Mouse (Mus musculus) c-Kit-positive CD71-positive TER-119-negative erythroid progenitor cells, embryonic 14.5 days (primary cell): ENCODE measurements at regions not wholly inside any gene's neighbourhood (a gene's known extent, or its start where the extent isn't known, plus 50 kb on each side); places are given as distances from the start of the nearest gene placed in this dataset.

Experiments used
- DNase-seq: peaks from one replicate; pipeline ENCODE4 v3.0.0-alpha.2; 2013; ENCODE audit warnings: low read depth

DNA sequence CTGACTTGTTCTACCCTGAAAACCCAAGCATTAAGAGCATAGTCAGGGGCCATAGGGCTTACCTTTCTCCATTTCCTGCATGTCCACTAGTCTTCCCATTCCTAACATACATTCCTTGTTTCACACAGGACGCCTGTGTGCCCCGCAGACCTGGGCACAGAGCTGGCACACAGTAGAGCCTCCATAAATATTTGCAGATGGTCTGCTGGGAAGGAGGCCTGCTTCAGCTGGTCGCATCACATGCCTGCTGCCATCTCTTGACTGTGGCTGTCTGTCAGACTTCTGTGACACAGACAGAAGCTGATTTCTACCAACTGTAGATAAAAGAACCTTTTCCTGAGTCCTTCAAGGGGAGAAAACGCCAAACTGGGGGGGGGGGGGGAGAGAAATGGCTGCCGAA is 62.8 kb upstream of the Ctnnb1 start:
- DNase-seq = no peak

DNA sequence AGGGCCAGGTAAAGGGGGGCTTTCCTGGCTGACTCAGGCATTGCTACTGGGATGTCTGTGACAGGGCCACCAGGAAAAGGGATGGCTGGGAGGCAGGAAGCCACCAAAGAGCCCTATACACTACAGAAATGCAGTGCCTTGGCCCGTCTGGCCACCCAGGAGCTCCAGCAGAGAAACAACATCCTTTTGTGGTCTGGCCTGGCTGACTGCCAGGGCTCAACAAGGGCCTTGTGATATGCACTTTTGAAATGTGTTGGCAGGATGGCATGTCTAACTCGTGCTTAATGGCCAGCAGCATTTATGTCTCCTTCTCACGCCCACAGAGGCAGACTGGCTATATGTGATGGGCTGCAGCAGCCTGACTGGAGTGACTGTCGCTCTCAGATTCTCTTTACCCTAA is 62.3 kb upstream of the Ctnnb1 start:
- no peak for DNase-seq

DNA sequence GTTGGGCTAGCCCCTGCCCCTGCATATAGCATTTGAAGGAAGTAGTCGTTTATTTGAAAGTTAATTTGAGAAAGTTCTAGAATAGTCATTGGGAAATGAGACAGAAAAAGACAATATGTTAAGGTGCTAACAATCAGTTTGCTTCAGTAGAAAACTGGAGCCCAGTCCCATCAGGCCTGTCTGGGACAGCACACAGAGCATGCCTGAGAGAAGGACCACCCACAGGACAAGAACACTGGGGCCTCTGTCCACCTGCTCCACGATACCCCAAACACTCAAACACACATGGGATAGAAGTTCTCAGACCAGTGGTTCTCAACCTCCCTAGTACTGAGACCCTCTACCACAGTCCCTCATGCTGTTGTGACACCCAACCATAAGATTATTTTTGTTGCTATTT is 61.2 kb upstream of the Ctnnb1 start:
- no peak for DNase-seq

DNA sequence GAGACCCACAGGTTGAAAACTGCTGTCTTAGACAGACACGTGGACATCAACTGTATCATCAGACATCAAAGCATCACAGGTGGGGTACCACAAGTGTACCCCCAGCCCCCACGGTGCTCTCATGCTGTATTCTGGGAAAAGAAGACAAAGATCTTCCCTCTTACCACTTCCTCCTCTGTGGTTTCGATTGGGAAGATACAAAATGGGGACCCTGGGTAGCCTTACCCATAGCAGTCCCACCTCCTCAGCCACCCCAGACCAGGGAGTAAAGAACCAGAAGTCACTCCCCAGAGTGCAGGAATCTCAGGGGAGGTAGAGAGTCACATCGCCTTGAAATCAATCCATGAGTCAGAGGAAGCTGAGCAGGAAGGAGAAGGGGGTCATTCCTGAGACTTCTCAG is 60.7 kb upstream of the Ctnnb1 start:
- no peak for DNase-seq

DNA sequence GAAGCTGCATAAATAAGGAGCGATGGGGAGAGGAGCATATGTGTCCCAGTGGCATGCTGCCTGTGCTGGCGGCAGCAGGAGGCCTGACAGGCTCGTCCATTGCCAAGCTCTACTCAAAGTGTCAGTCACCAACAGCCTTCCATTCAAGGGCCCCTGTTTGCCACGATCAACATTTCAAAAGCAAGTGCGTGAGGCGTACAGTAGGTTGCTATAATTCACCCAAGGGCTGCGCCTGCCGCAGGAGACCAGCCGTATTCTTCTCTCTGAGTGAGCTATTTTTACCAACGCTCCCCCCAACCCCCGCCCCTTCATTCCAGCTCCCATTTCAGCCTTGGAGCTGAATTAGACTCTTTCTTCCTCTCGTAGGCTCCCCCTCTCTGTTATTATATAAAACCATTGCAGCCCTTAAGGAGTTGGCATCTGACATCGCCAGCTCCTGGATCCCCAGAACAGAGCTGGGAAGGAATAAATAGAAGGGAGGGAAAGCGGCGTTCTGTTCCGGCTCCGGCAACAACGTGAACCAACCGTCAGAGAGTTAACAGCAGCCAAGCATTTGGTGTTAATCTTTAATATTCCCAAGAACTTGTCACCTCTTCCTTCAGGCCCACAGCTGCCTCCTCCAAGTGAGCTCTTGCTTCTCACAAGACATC is 59.5 kb upstream of the Ctnnb1 start:
- DNase-seq = no peak

DNA sequence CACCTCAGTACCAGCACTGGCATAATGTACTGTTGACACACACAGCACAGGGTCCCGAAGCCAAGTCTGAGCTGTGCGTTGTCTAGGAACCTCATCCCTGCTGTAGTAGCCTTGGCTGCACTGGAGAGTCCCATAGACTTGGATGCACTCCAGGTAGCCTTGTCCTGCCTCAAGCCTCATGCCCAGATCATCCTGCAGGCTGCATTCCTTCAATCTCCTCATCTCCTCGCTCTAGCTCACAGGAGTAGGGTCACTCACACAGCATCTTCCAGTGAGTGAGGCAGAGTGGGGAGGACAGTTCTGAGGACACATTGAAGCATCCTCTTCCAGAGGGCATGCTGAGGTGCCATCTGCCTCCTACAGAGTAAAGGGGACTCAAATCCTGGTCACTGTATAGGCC is 55.7 kb upstream of the Ctnnb1 start:
- no peak for DNase-seq

DNA sequence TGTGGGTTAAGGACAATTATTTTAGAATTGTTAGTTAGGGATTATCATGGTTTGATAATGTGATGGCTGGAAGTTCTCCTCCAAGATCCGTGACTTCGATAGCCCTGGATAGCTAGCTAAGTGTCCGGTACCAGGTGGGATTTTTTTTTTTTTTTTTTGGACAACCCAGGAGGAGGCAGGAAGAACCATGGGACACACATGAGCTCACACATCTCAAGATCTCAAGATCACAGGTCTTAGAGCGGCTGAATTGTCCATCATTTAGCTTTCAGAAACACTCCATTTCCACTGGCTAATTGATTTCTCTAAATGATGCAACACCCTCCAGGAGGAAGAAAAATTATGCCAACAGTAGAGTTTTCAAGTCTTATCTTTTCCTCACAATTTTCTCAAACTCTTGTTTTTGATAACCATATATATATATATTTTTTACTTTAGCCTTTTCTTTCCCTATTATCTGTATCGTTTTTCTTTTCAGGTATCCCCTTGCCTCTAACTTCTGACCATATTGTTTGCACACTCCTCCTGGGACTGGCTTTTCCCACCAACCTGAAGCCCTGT is 54.5 kb upstream of the Ctnnb1 start:
- DNase-seq = no peak

DNA sequence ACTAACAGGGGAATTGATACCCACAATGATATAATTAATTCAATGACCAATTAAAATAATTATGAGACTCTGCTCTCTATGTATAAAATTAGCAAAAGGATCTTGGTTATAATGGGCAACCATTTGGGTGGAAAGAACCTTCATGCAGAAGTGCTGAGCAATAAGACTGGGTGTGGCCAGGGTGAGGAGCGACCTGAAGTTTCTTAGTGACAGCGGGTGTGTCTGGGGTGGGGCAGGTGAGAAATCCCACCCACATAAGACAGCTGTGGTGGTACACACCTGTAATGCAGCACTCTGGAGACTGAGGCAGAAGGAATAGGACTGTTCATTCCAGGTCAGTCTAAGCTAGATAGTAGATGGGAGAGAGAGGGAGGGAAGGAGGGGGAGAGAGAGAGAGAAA is 51.9 kb upstream of the Ctnnb1 start:
- no peak for DNase-seq
